Mouse (Mus musculus) urinary bladder, postnatal 14 days (tissue): Measurements from ENCODE around the gene Rhobtb1.

ENCODE experiments used
- DNase-seq: peaks from one replicate; pipeline ENCODE4 v3.0.0; 2021; ENCODE audit warnings: low spot score

The Rhobtb1 gene

DNA sequence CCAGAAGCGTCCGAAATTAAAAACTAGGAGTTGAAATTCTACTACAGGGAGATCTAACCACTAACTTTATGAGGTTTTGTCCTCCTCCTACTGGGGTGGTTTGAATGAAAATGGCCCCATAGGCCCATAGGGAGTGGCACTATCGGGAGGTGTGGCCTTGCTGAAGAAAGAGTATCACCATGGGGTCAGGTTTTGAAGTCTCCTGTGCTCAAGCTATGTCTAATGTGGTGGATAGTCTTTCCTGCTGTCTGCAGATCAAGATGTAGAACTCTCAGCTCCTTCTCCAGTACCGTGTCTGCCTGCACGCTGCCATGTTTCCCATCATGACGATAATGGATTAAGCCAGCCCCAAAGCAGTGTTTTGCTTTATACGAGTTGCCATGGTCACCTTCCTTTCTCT, 173.6 kb downstream of the Rhobtb1 start:
- DNase-seq = no peak

DNA sequence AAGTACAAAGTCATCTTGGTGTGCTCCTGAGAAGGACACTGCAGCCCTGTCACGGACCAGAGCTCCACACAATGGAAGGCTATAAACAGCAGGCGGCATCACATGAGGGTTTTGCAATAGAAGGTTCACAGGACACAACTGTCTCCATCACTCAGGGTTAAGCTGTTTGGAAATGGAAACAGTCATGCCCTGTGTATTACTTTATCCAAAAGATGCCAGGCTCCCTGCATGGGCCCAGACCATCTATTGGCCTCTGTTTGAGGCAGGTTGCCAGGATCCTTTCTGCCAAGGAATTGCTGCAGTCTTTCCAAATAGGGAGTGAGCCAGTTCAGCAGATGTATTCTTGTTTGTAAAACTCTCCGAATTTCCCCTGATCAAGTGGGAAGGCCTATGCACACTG, 175.2 kb downstream of the Rhobtb1 start:
- peak; percentile 38 for DNase-seq

DNA sequence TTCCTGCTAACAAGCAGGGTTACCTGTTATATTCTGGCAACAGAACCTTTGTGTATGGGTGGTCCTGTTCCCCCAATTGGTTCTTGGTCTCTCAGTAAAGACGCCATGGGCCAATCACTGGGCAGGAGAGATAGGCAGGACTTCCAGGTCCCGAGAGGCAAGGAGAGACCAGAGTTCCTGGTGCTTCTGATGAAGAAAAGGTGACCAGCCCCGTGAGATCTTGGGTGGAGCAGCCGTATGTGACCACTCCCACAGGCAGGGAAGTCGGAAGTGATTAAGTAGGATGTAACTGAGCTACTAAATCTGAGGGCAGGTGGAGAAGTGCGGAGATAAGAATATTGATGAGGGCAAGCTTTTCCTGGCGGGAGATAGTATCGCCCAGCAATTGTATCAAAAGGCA, 176.1 kb downstream of the Rhobtb1 start:
- DNase-seq = no peak

DNA sequence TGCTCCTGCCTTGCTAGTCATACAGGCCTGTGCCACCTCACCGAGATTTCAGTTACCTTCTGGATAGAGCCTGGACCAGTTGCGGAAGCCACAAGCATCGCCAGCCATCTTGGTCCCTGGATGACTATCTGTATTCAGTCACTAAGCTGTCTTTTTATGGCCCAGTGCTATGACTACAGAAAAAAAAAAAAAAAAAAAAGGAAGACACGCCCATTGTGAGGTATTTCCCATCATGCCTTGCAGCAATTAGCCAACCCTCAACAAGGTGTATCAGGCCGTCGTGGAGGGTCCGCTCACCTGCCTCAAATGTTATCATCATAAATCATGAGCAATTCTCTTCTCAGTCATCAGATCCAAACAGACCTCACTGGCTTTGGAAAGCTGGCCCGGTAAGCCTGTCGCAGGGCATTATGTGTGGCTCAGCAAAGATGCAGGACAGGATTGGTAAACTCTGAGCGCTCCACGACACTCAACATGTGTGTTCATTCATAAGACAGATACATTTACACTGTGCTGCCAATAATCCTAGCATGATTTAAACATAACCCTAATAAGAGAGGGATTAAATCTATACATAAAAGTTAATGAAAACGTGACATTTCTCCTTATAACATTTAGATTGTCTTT, 176.9 kb downstream of the Rhobtb1 start:
- no peak for DNase-seq

DNA sequence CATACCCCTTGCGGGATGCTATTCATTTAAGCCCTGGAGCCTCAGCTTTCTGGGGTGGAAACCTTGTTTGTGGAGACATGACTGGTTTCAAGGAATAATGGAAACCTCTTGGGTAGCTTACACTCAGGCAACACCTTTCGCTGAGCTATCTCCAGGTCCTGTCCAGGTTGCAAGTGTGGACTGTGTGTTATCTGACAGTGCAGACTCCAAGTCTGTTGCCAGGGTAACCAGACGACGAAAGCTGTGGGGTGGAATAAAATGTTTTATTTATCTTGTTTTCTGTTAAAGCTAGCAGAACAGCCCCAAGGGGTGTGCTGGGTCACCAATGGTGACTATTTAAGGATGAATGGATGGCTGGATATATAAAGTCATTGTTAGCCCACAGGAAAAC, 177.4 kb downstream of the Rhobtb1 start:
- DNase-seq = no peak

DNA sequence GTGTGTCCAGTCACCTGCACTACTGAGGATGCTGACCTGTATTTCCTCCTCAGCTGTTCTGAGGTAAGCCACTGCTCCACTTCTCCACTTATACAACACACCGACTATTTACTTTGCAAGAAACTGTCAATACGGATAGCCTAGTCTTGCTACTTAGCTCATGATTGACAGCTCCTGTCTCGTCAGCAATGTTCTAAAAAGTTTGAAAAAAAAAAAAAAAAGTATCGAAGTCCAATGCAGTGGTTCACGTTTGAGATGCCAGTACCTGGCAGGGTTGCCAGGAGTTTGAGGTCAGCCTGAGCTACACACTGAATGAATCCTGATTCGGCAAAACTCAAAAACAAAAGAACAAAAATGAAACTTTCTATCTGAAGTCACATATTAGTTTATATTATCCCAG, 180.0 kb downstream of the Rhobtb1 start:
- DNase-seq = no peak

DNA sequence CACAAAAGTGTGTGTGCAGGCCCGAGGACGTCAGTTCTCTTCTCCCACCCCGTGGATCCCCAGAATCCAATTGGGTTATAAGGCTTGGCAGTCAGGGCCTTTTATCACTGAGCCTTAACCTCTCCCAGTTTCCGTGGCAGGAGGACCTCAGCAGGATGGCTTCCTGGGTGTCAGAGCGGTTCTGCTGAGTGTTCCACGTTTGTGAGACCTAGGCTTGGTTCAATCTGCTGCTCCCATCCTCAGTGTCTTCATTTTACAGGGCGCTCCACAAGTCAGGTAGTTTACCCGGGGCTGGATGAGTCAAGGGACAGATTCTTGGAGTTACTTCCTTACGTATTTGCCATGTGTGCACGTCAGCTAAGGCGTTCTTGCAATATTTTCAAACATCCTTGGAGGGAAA, 182.0 kb downstream of the Rhobtb1 start:
- DNase-seq = no peak

DNA sequence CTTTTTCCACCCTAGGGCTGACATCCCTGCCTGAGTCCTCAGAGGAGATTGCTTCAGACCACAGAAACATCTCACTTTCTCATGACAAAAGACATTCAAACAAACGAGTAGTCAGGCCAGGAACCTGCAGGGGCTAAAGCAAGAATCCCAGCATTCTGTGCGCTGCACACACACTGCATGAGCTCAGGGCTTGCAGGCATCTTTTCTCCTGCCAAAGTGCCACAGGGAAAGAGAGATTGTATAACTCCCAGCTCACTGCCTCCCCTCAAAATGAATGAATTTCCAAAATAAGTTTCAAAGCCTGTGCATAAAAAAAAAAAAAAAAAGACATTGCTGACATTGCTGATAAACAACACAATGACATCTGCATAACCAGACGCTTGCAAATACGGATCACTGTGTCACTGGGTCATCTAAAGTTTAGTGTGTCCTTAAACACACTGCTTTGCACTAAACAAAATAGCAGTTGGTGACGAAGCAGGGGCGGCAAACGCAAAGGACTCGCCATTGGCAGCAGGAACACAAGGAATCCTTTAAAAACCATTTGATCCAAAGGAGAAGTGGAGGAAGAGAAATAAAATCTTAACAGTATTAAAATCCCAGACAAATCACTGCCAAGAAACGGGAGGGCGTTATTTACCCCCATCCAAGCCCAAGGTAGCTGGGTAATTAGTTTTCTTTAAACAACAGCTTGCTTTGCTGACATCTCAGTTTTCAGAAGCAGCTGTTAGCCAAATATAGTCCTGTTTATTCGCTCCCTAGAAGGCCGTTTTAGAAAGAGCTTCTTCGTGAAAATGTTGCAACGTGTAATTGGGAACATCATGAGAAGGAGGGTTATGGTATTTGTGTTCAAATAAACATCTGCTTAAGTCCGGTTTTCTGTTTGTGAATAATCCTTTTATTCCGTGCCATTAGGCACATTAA, 183.3 kb downstream of the Rhobtb1 start:
- DNase-seq = no peak

DNA sequence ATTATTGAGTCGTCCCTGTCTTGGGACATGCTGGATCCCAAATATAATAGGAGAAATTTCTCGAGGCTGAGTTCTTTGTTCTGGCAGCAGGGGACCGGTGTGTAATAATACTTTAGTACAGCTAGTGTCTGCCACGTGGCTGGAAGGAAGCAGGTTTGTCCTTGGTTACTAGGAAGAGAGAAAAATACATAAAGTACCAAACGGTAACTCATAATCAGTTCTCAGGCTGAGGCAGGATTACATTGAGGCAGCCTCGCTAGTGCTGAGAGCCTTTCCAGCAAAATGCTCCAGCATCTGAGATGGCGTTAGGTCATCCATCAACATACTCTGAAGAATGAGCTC, 183.9 kb downstream of the Rhobtb1 start:
- no peak for DNase-seq

DNA sequence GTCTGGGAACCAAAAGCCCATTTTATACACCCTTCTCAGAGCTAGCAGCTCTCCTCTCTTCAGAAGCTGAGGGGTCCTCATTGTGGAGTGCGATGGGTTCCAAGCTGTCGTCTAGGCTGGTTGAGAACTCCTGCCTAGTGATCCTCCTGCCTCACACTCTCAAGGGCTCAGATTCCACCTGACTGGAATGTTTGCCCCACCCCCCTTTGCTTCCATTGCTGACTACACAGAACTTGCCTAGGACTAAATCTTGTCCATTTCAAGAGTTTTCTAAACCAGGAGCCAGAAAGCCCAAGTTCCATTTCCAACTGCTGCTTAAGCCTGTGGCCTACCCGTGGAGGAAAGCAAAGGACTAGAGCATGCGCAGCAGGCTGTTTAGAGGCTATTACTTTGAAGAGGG, 184.4 kb downstream of the Rhobtb1 start:
- DNase-seq = no peak

DNA sequence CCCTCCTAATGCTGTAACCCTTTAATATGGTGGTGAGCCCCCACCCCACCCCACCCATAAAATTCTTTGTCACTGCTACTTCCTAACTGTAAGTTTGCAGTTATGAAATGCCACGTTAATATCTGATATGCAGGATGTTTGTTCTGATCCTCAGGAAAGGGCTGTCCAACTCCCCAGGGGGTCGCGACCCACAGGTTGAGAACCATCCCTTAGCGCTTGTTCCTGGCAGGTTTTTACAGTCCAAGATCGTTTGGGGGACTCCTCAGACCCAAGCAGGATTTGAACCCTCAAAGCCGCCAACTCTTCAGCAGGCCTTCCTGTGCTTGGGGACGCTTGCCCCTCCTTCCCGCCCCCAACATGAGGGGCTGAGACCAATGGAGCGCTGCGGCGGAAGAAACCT, 185.0 kb downstream of the Rhobtb1 start:
- no peak for DNase-seq

DNA sequence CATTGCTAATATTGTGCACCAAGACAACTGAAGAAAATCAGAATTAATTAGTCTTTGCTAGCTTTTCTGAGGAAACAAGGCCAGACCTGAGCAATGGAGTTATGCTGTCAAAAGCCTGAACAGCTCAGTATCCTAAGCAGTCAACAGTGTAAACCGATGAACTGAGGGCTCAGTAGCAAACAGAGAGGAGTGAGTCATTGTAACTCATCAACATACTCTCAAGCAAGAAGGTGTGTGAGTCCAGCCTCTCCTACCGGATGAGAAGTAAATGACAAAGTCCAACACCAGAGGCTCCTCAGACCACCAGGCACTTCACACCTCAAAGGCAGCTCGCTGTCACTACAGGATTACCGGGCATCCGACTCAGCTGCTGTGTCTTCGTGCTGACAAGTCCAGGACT, 188.8 kb downstream of the Rhobtb1 start:
- DNase-seq = no peak
